Mouse (Mus musculus) heart, embryonic 16.5 days (tissue): ENCODE measurements at regions not wholly inside any gene's neighbourhood (a gene's known extent, or its start where the extent isn't known, plus 50 kb on each side); places are given as distances from the start of the nearest gene placed in this dataset.
A peak's percentile ranks its signal among the peaks of the same experiment; 100 is the strongest.
"Not testable (repeated sequence)": the region's sequence is repeated elsewhere in the genome, so short reads cannot be mapped to it uniquely, and the experiment has no call there.

Experiments used
- ATAC-seq: fragments of 200-750 bp; cut with Nextera tagmentation; replicated peaks from 2 replicates; pipeline ENCODE4 v1.8.0; 2017; ENCODE audit warnings: moderate number of reproducible peaks; ENCODE audit not compliant: insufficient read depth, low FRiP score; ENCODE audit errors: extremely low read depth
- H3K27ac ChIP-seq: fragments of 300-500 bp; sonication (generic); 2 replicates; pipeline ENCODE4 v1.5.1; 2014; ENCODE audit warnings: mild to moderate bottlenecking, low read length, control low read depth, moderate library complexity
- H3K27me3 ChIP-seq: fragments of 300-500 bp; sonication (generic); 2 replicates; pipeline ENCODE4 v1.6.1; 2014; ENCODE audit warnings: low read length, mixed read lengths; ENCODE audit not compliant: control insufficient read depth, insufficient read depth
- H3K36me3 ChIP-seq: fragments of 300-500 bp; sonication (generic); 2 replicates; pipeline ENCODE4 v1.6.1; 2014; ENCODE audit not compliant: control insufficient read depth, insufficient read depth
- H3K4me1 ChIP-seq: fragments of 300-500 bp; sonication (generic); 2 replicates; pipeline ENCODE4 v1.6.1; 2014; ENCODE audit warnings: low read length, mixed read lengths; ENCODE audit not compliant: control insufficient read depth, insufficient read depth
- H3K4me2 ChIP-seq: fragments of 300-500 bp; sonication (generic); 2 replicates; pipeline ENCODE4 v1.6.1; 2014; ENCODE audit warnings: low read depth, mild to moderate bottlenecking, control low read depth, low read length
- H3K4me3 ChIP-seq: fragments of 300-500 bp; sonication (generic); 2 replicates; pipeline ENCODE4 v1.5.1; 2014; ENCODE audit warnings: mild to moderate bottlenecking, control low read depth, low read length
- H3K9ac ChIP-seq: fragments of 300-500 bp; sonication (generic); 2 replicates; pipeline ENCODE4 v1.6.1; 2014; ENCODE audit warnings: low read length, control low read depth
- H3K9me3 ChIP-seq: fragments of 300-500 bp; sonication (generic); replicated peaks from 2 replicates; pipeline ENCODE4 v1.6.1; 2016; ENCODE audit warnings: low read length; ENCODE audit not compliant: control insufficient read depth
- WGBS: fragments of 180-500 bp; shearing (Covaris S2); extraction: QIAGEN DNeasy Blood & Tissue Kit; methylation state at CpG from one replicate; pipeline ENCODE4 v1.1.7; 2014; 5-methylcytosine and 5-hydroxymethylcytosine counted together

DNA sequence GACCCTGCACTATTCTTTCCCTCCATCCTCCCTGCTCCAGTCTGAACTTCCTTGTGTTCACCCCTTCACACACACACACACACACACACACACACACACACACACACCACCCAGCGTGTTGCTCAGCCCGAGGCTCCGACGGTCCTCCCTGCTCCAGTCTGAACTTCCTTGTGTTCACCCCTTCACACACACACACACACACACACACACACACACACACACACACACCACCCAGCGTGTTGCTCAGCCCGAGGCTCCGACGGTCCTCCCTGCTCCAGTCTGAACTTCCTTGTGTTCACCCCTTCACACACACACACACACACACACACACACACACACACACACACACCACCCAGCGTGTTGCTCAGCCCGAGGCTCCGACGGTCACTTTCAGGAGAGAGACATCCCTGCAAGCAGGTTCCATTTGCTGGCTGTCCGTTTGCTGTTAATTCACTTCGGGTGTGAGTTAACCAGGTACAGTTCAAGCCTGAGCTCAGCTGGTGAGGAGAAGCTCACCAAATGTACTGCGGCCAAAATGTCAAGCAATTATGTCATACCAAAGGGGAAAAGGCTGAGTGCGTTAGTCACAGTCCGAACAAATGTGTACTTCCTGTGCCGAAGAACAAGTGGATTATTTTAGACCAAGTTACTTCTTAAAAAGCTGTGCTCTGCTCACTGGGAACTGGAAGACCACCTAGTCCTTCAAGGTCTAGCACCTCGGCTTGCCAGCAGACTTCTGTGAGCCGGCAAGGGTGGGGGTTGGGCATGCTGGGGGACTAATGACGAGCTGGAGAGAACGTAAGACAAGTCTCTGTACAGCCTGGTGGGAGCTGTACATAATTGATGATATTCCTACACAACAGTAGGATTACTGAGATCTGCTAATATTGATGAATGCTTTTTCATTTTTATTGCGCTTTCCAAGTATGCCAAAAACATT is 52.0 kb upstream of the Wwc2 start:
- 49% methylated on average over 17 of the region's 23 CpGs for WGBS
- not testable (repeated sequence) for H3K9me3 ChIP-seq, H3K4me1 ChIP-seq, ATAC-seq, H3K9ac ChIP-seq, H3K27me3 ChIP-seq, H3K27ac ChIP-seq, H3K36me3 ChIP-seq
- peak overlapping the region; percentile 47 for H3K4me2 ChIP-seq
- H3K4me3 ChIP-seq = peak overlapping the region; percentile 16

DNA sequence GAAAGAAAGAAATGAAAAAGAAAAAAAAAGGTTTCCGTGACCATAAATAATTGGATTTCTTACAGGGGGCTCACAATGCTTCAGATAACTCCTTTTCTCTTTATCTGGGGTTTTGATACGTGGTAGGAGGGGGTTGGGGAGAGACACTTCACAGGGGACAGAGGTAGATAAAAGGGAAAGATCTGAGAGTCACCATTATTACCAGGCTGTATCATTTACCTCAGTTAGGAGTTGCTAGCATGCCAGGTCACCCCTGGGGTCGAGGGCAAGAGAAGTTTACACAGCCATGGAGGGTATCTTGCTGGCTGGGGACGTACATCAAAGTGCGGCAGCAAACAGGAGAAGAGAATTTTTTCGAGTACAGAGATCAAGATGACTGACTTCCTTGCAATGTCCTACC is 51.5 kb upstream of the Dctd start:
- H3K4me2 ChIP-seq = no peak overlapping the region
- H3K36me3 ChIP-seq = no peaks in the 10 kb centered on the region
- H3K27me3 ChIP-seq = no peaks in the 10 kb centered on the region
- WGBS = 39% methylated on average over 6 of the region's 6 CpGs
- H3K9ac ChIP-seq = no peak overlapping the region
- no peaks in the 10 kb centered on the region for H3K9me3 ChIP-seq
- H3K4me3 ChIP-seq = no peak overlapping the region
- no peak overlapping the region for H3K27ac ChIP-seq
- H3K4me1 ChIP-seq = no peaks in the 10 kb centered on the region; the same call in 1 of the 2 replicates
- no peak for ATAC-seq
